Mouse (Mus musculus): ENCODE measurements around the gene Bbx.

- TF ChIP-seq CHD2 (IDR thresholded peaks at IDR 0.05; ENCODE audit: low read depth, low read length) = no peak
- no peak for TF ChIP-seq HCFC1 (IDR thresholded peaks at IDR 0.05; ENCODE audit: borderline replicate concordance, insufficient read depth, low read length)
- TF ChIP-seq MAFK (IDR thresholded peaks at IDR 0.05; ENCODE audit: insufficient read depth, low read depth, low read length) = no peak
- TF ChIP-seq ZNF384 (IDR thresholded peaks at IDR 0.05; ENCODE audit: low read depth, low read length) = no peak
- no peak for TF ChIP-seq ZC3H11A (IDR thresholded peaks at IDR 0.05; ENCODE audit: borderline replicate concordance, low read depth, low read length)
Measured at GRCm38 (mm10) chr16:50160418-50161271, 271.5 kb downstream of the Bbx start.
